Mouse (Mus musculus) cerebellum, adult 18-20 months (tissue): Measurements from ENCODE around the gene Rho.

ENCODE experiments used
- DNase-seq, 2 experiments: peaks; one replicate each; pipeline ENCODE4 v3.0.0; 2021

Gene Rho

DNA sequence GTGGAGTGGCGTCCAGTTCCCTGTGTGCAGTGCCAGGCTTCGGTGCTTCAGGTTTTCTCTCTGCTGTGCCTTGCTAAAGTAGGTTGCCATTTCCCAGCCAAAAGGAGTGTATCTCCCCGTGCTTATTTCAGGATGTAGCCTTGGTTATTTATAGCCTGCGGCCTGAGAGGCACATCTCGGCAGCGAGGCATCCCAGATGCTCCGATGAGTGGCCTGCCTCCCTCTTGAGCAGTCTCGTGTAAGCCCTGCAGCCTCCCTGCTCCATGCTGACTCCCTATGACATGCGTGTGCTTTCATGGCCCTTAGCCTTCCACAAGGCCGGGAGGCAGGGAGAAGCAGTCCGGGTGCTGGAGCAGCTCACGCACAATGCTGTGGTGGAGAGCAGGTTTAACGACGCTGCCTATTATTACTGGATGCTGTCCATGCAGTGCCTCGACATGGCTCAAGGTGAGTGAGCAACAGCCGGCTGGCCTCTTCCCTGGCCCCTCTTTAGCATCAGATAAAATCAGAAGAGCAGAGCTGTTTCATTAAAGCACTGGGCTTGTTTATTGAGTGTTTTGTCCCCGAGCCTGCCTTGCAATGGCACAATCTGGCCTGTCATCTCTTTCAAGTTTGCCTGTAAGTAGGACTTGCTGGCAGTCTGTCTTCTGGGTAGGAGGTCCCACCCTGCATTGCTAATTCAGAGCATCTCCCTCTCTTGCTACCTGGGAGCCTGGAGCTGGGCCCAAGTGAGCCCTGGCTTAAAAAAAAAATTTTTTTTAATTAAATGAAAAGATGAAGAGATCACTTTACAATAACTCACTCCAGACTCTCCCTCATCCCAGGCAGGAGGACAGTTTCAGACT, 15.7 kb upstream of the Rho start:
- DNase-seq, result peak; percentile 69

DNA sequence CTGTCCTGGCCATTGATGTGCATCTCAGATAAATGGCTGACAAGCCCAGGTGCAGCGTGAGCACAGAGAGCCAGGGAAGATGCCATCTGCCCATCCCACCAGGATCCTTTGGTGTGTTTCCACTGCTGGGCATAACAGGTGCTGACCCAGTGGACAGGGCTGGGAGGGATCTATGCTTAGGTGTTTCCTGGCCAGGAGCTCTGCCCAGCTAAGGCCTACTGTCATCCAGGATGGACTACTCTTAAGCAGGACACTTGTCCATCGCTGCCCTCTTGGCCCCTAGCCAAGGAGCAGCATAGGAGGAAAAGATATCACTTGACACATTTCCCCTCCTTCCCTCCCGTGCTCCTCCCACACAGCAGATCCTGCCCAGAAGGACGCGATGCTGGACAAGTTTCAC, 14.9 kb upstream of the Rho start:
- peak; percentile 55 to 66 for DNase-seq

DNA sequence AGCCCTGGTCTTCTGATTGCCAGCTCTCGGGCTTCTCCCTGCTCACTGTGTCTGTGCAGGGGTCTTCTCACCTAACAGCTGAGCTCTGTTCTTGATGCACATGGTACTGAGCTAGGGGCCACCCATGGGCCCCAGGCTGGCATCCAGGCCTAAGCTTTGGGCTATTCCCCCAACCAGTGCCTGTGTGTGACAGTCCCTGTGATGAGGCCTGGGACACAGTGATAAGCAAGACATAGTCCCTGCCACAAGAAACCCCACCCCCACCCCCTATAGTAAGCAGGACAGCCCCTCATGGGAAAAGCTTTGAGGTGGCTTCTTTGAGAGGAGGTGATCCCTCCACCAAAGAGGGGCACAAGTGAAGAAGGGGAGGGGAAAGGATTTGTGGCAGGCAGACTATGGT, 12.9 kb upstream of the Rho start:
- DNase-seq, result no peak

DNA sequence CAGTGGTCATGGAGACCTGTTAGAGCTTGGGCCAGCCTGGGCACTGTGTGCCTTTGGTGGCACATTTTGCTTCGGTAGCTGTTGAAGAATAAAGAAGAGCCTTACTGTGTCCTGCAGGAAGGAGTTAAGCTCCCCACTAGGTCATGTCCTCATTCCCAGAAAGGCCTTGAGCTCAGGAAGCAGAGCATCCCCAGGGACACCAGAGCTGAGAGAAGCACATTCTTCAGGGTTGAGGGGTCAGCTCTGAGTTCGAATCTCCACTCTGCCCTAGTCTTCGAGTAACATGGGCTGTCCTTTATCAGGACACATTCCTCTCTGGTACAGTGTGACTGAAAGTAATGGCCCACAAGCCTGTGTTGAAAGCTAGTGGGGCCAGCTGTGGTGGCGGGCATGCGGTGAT, 11.7 kb upstream of the Rho start:
- DNase-seq, result no peak

DNA sequence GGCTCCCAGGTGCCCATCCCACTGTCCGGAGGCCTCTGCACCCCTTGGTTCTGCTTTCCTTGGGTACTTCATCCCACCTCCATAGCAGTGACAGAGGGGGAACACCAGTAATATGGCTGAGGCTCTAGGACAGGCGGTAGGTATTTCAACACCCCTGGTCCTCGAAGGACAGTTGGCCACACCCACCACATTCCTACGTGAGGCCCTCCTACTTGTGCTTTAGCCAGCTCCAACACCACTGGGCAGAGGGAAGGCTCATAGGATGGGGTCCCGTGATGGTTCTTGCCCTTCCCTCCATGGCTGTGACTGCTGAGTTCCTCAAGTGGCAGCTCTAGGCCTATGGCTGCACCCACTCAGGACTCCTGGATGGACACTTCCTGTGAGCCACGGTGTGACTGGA, 6.7 kb upstream of the Rho start:
- no peak for DNase-seq

DNA sequence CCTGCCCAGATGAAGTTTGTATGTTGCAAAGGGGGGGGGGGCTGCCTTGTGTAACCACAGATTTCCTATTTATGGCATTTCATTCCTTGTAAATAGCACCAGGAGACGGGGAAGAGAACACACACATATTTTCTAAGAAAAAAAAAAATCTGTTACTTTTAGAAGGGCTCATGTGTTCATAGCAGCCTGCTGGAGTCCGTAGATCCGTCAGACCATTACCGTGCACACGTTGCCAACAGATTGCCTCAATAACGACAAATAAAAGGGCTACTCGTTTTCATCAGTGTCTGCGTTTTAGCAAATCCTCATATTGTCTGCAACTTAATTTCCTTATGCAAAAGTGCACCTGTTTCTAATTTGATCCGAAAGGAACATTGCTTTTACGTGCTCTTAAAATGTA, 5.1 kb upstream of the Rho start:
- no peak for DNase-seq

DNA sequence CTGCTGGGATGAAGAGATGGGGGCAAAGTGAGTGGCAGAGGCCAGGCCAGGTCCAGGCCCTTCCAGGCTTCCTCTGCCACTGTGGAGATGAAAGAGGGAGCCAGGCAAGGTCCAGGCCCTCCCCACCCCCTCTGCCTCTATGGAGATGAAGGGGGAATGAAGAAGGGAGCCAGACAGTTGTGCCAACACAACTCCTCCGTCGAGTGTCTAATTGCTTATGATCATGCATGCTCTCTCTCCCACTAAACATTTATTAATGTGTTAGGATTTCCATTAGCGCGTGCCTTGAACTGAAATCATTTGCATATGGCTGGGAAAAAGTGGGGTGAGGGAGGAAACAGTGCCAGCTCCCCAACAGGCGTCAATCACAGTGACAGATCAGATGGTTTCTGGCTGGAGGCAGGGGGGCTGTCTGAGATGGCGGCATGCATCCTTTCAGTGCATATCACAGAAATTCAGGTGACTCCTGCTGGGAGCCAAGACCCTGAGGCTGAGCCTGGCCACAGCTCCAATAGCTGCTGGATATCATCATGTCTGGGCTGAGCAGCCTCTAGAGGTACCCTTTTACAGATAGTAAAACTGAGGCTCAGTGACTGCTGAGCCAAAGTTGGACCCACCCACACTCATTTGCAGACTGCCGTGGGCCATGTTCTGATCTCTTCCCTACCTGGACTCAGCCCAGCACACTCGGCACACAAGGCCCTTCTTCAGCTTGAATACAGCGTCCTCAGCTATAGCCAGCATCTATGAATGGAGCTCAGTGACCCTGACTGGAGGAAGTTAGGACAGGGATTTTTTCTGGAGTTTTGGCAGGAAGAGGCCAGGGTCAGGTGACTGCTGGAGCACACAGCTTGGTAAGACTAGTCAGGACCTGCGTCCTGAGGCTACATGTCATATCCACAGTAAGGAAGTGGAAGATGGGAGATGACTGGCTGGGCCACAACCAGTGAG, 4.0 kb upstream of the Rho start:
- DNase-seq, result no peak

DNA sequence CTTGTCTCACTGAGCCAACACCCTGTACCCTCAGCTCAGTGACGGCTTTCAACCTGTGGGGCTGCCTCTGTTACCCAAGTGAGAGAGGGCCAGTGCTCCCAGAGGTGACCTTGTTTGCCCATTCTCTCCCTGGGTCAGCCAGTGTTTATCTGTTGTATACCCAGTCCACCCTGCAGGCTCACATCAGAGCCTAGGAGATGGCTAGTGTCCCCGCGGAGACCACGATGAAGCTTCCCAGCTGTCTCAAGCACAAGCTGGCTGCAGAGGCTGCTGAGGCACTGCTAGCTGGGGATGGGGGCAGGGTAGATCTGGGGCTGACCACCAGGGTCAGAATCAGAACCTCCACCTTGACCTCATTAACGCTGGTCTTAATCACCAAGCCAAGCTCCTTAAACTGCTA, 1.5 kb upstream of the Rho start:
- DNase-seq, result no peak

DNA sequence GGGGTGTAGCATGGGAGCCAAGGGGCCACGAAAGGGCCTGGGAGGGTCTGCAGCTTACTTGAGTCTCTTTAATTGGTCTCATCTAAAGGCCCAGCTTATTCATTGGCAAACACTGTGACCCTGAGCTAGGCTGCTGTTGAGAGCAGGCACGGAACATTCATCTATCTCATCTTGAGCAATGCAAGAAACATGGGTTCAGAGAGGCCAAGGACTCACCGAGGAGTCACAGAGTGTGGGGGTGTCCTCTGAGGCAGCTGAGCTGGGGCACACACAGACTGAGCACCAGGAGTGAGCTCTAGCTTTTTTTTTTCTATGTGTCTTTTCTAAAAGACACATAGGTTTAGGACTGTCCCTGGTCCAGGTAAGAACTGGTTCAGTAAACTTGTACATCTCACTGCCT, 843 bp downstream of the Rho start:
- no peak for DNase-seq

DNA sequence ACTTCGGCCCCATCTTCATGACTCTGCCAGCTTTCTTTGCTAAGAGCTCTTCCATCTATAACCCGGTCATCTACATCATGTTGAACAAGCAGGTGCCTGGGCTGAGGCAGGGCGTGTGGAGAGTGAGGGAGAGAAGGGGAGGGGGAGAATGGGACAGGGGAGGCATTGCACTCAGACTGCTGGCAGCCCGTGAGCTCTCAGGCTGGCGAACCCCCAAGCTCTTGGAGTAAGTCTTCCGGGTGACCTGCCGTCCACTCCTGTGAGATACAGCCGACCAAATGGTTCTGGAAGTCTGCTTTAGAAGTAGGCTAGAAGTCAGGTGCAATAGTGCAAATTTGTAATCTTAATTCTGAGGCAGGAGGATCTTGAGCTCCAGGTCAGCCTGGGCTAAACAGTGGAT, 4.0 kb downstream of the Rho start:
- DNase-seq, result no peak

DNA sequence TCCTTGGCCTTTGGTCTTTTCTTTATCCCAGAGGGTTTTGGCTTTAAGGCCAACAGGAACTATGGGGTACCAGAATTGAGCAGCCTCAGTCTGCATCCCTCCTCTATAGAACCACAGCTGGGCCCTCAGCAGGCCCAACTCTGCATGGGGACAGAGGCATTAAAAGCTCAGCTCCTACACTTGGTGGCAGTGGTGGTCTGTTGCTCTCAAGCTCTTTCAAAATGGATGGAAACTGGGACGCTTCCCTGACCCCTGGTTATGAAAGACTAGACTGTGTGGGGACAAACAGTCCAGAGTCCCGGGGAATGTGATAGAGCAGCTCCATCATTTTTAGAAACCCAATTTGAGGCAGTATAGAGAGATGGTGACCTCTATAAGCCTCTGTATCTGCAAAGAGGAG, 6.5 kb downstream of the Rho start:
- no peak for DNase-seq

DNA sequence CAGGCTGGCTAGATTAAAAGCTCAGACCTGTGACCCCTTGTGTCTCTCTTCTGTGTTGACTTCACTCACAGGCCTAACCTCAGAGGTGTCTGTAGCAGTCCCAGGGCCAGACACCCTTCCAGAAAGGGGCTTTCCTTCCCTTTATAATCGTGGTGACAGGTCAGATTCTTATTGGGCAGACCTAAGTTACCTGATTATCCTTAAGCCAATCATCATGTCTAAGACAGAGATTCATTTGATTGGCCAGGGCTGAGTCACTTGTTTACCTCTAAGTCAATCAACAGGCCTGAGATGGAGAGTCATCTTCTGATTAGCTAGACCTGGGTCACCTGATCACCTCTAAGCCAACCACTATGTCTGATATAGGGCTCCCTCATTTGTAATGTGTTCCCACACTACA, 7.2 kb downstream of the Rho start:
- no peak for DNase-seq

DNA sequence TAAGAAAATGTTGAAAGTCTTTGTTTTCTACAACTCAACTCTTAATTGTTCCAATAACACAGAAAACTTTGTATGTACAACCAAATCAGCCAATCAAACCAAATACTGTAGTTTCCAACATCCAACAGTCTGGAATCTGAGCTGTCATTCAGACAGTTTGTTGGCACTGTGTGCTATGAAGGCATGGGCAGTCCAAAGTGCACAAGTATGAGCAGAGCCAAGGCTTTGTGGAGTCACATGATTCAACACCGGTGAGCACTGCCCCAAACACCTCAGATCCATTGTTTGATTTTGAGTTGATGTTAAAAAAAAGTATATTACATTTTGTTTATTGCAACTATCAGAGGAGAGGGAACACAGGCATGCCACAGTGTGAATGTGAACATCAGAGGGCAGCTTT, 9.1 kb downstream of the Rho start:
- no peak for DNase-seq

DNA sequence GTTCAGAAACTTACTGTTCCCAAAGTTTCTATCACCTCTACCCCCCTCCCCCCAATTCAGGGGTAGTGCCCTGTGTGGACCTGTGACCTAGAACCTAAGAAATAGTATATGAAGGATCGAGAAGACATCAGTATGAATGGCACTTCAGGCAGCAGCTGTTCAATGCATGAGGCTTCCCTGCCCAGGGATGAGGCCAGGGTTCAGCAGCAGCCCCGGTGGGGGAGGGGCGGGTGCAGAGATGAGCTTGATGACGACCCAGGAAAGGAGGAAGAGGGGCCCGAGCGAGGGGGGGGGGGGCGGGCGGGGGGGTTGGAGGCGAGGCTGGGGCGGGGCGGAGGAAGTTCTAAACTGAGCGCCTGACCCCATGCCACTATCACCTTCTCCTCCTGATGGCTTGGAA, 9.6 kb downstream of the Rho start:
- DNase-seq, result no peak

DNA sequence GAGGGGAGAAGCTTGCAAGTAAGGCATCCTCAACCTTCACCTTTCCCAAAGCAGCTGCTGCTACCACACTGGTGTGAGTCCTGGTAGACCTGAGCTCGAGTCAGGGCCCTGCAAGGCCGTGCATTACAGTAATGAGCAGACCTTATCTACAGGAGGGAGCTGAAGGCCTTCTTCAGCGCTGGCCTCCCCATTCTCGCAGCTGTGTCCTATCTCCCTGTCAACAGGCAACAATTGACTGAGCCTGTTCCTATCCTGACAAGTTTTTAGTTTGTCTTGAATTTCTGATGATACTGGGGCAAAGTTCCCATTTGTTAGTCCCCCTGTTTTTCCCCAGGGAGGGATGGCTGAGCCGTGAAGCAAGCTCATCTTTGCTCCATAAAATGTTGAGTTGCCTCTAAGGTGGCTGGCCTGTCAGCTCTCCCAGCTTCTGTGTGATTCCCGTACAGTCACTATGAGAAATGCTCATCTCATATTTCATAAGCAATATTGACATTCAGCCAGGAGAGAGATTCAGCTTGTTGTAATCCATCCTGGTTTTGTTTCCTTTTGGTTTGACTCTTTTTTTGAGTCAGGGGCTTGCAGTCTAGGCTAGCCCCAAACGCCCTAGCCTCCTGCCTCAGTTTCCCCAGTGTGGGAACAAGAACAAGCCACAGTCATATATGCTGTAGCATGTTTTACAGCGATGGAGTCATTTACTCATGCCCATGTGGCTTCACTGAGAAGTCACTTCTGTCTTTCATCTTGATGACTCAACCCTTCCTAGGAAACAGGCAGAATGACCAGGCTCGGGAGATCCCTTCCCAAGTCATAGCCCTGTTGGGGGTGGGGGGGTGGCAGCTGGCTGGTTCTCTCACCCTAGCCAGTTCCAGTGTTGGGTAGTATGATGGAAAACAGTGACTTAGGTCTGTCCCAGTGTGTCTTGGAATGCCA, 12.2 kb downstream of the Rho start:
- no peak for DNase-seq

DNA sequence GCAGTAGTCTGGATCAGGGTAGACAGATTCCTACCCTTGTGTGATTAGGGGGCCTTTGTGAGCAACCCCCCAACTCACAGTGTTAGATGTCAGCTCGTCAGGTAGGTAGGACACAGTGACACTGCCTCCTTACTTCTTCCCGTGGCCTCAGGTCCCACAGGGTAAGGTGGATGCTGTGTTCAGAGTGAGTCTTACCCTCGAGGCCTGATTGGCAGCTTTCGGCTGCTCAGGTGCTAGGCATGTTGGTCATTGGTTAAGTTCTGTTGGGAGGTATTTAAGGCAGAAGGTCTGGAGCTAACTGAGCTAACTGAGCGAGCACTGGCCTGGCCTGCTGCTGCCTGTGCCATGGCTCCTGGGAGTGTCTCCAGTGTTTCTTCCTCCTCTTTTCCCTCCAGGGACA, 13.1 kb downstream of the Rho start, which contains the start of gene H1foo:
TSS of gene H1foo (plus strand) at position 301 of the 400 bp plus-strand sequence.
- no peak for DNase-seq

DNA sequence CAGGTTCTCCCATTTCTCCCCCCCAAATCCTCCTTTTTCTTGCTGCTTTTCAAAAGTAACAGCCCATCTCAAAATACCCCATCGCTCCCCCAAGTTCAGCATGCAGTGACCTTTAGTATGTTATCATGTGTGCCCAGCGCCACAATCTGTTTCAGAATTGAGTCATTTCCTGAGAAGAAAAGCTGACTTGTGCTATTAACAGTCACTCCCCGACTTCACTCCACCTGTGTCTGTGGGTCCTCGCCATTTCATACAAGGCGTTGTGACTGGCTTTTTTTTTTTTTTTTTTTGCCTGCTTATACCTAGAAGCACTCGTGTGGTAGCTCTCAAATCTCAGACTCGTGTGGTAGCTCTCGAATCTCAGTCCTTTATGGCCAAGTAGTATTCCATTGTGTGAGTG, 14.1 kb downstream of the Rho start:
- DNase-seq, result no peak

DNA sequence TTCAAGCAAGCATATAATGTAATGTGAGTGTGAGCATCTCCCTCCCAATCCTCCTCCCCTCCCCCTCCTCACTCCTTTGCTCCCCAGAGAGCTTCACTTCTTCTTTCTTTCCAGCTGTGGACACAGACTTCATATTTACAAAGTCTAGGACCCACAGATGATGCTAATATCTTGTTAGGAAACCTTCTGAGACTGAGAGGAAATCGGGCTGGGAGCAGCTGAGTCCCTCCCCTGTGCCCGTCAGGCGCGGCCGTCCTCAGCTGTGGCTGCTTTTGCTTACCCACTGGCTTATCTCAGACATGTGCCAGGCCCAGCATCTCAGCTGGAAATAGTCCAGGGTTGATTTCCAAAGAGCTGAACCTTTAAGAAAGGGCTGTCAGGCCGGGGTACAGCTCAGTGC, 14.8 kb downstream of the Rho start:
- DNase-seq, result no peak

DNA sequence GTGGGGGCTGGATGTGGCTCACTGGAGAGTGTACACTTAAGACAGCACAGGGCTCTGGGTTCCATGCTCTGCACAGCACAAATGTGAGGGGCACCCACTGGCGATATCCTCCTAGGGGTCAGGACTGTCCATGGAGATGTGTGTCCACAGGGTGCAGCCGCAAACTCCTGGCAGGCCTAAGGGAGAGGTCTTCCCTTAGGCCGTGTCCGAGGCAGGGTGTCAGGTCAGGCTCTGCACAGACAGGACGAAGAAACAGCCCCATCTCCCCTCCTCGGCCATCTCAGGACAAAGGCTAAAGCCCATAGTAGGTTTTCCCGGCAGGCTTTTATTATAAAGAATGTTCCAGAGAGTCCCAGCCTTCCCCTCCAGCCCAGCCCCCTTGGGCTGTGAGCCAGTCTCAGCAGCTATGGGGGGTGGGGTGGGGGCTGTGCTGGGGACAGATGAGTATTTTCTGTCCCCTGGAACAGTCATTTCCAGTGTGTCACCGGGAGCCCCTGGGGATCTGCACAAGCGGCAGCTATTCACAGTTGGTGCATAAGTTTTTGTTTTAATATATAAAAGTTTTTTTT, 23.0 kb downstream of the Rho start:
- DNase-seq, result no peak

DNA sequence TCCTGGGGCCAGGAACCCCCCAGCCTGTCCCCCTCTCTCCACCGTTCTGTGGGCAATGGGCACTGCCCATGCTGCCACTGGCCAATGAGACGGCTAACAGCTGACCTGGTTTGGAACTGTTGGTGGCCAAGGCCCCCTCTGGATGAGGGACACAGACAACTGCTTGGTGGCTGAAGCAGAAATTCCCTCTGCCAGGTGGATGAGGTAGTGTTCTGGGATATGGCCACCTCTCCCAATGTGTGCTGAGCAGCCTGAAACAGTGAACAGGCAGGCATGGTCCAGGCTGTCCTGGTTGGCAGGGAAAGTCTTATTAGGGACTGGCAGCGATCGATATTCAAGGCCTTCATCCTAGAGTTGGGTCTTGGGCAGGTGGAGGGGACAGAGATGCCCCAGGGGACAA, 23.6 kb downstream of the Rho start:
- peak; percentile 61 for DNase-seq

DNA sequence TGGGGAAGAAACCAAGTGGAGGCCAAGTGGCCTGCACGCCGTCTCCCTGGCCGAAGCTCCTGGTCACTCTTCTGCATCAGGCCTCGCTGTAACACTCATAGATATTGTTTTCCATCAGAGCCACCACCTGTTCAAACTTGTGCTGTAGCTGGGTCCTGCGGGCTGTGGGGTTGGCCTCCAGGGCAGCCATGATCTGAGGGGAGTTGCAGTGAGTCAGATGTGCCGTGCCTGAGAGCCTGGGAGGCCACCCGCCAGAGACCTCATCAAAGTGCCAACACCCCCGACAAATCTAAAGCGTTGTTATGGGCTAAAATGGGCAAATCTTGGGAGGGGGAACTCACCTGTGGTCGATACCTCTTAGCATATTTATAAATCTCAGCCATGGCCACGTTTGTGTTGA, 24.1 kb downstream of the Rho start:
- no peak for DNase-seq

DNA sequence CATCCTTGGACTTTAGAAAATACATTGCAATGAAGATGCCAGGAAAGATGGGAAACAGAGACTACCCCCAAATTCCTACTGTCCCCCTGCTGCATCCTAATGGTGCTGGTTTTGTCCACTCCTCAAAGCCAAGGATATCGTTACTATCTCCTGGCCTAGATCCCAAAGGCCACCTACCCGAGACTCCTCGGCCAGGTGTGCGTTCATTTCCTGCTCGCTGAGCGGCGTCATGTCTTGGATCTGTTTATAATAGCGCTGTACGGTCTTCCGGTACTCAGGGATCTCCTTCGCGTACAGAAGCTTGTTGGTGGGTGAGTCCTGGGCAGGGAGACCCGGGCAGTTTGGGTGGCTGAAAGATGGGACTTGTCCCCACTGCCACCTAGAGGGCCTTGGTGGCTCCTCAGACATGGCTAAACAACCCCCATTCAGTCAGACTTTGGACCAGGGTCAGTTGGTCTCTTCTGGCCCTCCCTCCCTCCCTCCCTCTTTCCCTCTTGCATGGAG, 24.9 kb downstream of the Rho start:
- DNase-seq, result peak in 1 of 2 experiments; percentile 38
